Comparison of ENCODE assay signal across 8 mouse cellular contexts in genomic region chr19:32905901-32906431, GRCm38 (mm10).
A peak's percentile ranks its signal among the peaks of the same experiment; 100 is the strongest.
DNase-seq lines count a peak whose midpoint lies in the region; ATAC-seq lines count a peak whose summit lies in the region.

No protein-coding gene starts in this region.

- WGBS in heart, embryonic 10.5 days = 28% methylated on average over 8 of the region's 8 CpGs
- WGBS in lung, embryonic 16.5 days = 25% methylated on average over 8 of the region's 8 CpGs

- no peak for ATAC-seq in lung, embryonic 16.5 days (ENCODE audit: low read depth)

- no peak overlapping the region for H3K4me3 ChIP-seq in heart, embryonic 10.5 days
- no peak overlapping the region for H3K4me3 ChIP-seq in lung, embryonic 16.5 days (ENCODE audit: low read length)

- DNase-seq in layer of hippocampus, adult 9-11 months = peak; percentile 18
- no peak for DNase-seq in layer of hippocampus, adult 9-10 months (ENCODE audit: low spot score)
- no peak for DNase-seq in heart, embryonic 10.5 days (ENCODE audit: low spot score)
- DNase-seq in thymus, postnatal 14 days = peak; percentile 56
- DNase-seq in cerebellum, postnatal 36 days = no peak
- no peak for DNase-seq in cerebellum, adult 8-10 months
- DNase-seq in right cerebral cortex, postnatal 10 days (ENCODE audit: low spot score in 2 of 2) = no peak

- no peaks in the 10 kb centered on the region for H3K36me3 ChIP-seq in heart, embryonic 10.5 days
- H3K36me3 ChIP-seq in lung, embryonic 16.5 days (ENCODE audit: control insufficient read depth, insufficient read depth, low read length) = no peaks in the 10 kb centered on the region

- peak overlapping the region; percentile 60; the same call in 1 of the 2 replicates for H3K27ac ChIP-seq in heart, embryonic 10.5 days
- H3K27ac ChIP-seq in lung, embryonic 16.5 days (ENCODE audit: low read length) = peak overlapping the region; percentile 78

- no peak overlapping the region for H3K9ac ChIP-seq in lung, embryonic 16.5 days (ENCODE audit: low read length)

- H3K4me1 ChIP-seq in heart, embryonic 10.5 days = peaks cover 16% of the 10 kb centered on the region
- H3K4me1 ChIP-seq in lung, embryonic 16.5 days (replicated peaks; ENCODE audit: control insufficient read depth, insufficient read depth, low read length) = peaks cover 18% of the 10 kb centered on the region

- peak overlapping the region; percentile 3; the same call in 1 of the 2 replicates for H3K4me2 ChIP-seq in lung, embryonic 16.5 days (ENCODE audit: low read depth, low read length)

- no peaks in the 10 kb centered on the region for H3K27me3 ChIP-seq in heart, embryonic 10.5 days (ENCODE audit: insufficient read depth, poor library complexity, severe bottlenecking)
- H3K27me3 ChIP-seq in lung, embryonic 16.5 days (ENCODE audit: control insufficient read depth, insufficient read depth, low read depth, low read length) = no peaks in the 10 kb centered on the region

- H3K9me3 ChIP-seq in heart, embryonic 10.5 days = no peaks in the 10 kb centered on the region
- no peaks in the 10 kb centered on the region for H3K9me3 ChIP-seq in lung, embryonic 16.5 days (ENCODE audit: control insufficient read depth, low read length)

Comparison
In these comparisons a context has a peak if more than half of its experiments do, and no peak if none do; other contexts are left out.
1. DNase-seq: peak in layer of hippocampus, adult 9-11 months (single experiment) and thymus, postnatal 14 days (single experiment); none in layer of hippocampus, adult 9-10 months (single experiment), heart, embryonic 10.5 days (single experiment), cerebellum, postnatal 36 days (0 of 2), cerebellum, adult 8-10 months (single experiment) and right cerebral cortex, postnatal 10 days (0 of 2).